Mouse (Mus musculus) embryonic facial prominence, embryonic 11.5 days (tissue): ENCODE measurements around the gene Sorl1. TPM values are rescaled to one million over a fixed set of nuclear protein-coding genes. Genes with fewer than 3 reads are reported as not detected.

Experiments
- ATAC-seq: fragments of 200-750 bp; cut with Nextera tagmentation; replicated peaks from 2 replicates; pipeline ENCODE4 v1.8.0; 2017; ENCODE audit warnings: low read depth; ENCODE audit not compliant: insufficient number of reproducible peaks, low FRiP score, low TSS enrichment
- DNase-seq: peaks from one replicate; pipeline ENCODE4 v3.0.0-alpha.2; 2015; ENCODE audit warnings: low spot score
- H3K27ac ChIP-seq: fragments of 300-500 bp; sonication (generic); replicated peaks from 2 replicates; pipeline ENCODE4 v1.5.1; 2014; ENCODE audit warnings: mild to moderate bottlenecking, low read depth, low read length, control low read depth
- H3K27me3 ChIP-seq: fragments of 300-500 bp; sonication (generic); 2 replicates; pipeline ENCODE4 v1.6.1; 2014; ENCODE audit warnings: mild to moderate bottlenecking, low read length, moderate library complexity, mixed read lengths; ENCODE audit not compliant: control insufficient read depth, insufficient read depth
- H3K36me3 ChIP-seq: fragments of 300-500 bp; sonication (generic); replicated peaks from 2 replicates; pipeline ENCODE4 v1.6.1; 2014; ENCODE audit warnings: low read depth, mild to moderate bottlenecking, low read length, moderate library complexity, mixed read lengths; ENCODE audit not compliant: control insufficient read depth, insufficient read depth
- H3K4me1 ChIP-seq: fragments of 300-500 bp; sonication (generic); 2 replicates; pipeline ENCODE4 v1.6.1; 2014; ENCODE audit warnings: low read length, mixed read lengths; ENCODE audit not compliant: control insufficient read depth, insufficient read depth
- H3K4me2 ChIP-seq: fragments of 300-500 bp; sonication (generic); 2 replicates; pipeline ENCODE4 v1.6.1; 2014; ENCODE audit warnings: low read depth, mild to moderate bottlenecking, control low read depth, low read length, moderate library complexity
- H3K4me3 ChIP-seq: fragments of 300-500 bp; sonication (generic); 2 replicates; pipeline ENCODE4 v1.5.1; 2014; ENCODE audit warnings: low read depth, low read length, control low read depth
- H3K9ac ChIP-seq: fragments of 300-500 bp; sonication (generic); replicated peaks from 2 replicates; pipeline ENCODE4 v1.6.1; 2014; ENCODE audit warnings: mild to moderate bottlenecking, control low read depth, low read length
- H3K9me3 ChIP-seq: fragments of 300-500 bp; sonication (generic); replicated peaks from 2 replicates; pipeline ENCODE4 v1.6.1; 2016; ENCODE audit warnings: mild to moderate bottlenecking, low read length, inconsistent platforms, mixed read lengths; ENCODE audit not compliant: control insufficient read depth
- WGBS: fragments of 180-500 bp; shearing (Covaris S2); extraction: QIAGEN DNeasy Blood & Tissue Kit; methylation state at CpG from one replicate; pipeline ENCODE4 v1.1.7; 2014; 5-methylcytosine and 5-hydroxymethylcytosine counted together
- polyA plus RNA-seq: library from polyadenylated mRNA; unstranded; fragments of >200 nt; fragmentation: Nextera tagmentation; extraction: Ambion mirVana; gene quantifications from 2 replicates; pipeline ENCODE4 v1.2.1, GENCODE M21; 2014

Gene Sorl1
- polyA plus RNA-seq, 1 experiment from 2014 or later: 5.8 TPM

DNA sequence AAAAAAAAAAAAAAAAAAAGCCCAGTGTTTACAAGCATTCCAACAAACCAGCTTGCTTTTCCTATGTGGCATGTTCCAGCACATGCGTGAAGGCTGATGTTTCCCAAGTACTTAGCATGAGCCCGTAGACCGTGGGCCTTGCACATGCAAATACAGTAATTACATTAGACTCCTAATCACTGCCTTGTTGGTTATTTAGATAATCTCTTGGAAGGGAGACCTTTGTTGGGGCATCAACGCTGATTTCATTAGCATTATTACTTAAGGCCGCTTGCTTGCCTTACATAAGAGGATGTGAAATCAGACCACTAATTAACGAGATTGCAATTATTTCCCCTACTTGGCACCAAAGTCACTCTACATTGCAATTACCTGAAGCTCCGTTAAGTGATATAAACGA lies 154.1 kb downstream of the Sorl1 start:
- Histone ChIP-seq H3K9me3 (no peaks in the 10 kb centered on the region), H3K4me2 (no peak overlapping the region), H3K9ac (no peak overlapping the region), H3K4me3 (no peak overlapping the region), H3K27me3 (no peaks in the 10 kb centered on the region), H3K27ac (no peak overlapping the region), H3K4me1 (no peaks in the 10 kb centered on the region), H3K36me3 (no peaks in the 10 kb centered on the region; the same call in 1 of the 2 replicates)
- ATAC-seq: no peak
- DNase-seq: no peak
- 89% methylated on average over 8 of the region's 8 CpGs for WGBS

DNA sequence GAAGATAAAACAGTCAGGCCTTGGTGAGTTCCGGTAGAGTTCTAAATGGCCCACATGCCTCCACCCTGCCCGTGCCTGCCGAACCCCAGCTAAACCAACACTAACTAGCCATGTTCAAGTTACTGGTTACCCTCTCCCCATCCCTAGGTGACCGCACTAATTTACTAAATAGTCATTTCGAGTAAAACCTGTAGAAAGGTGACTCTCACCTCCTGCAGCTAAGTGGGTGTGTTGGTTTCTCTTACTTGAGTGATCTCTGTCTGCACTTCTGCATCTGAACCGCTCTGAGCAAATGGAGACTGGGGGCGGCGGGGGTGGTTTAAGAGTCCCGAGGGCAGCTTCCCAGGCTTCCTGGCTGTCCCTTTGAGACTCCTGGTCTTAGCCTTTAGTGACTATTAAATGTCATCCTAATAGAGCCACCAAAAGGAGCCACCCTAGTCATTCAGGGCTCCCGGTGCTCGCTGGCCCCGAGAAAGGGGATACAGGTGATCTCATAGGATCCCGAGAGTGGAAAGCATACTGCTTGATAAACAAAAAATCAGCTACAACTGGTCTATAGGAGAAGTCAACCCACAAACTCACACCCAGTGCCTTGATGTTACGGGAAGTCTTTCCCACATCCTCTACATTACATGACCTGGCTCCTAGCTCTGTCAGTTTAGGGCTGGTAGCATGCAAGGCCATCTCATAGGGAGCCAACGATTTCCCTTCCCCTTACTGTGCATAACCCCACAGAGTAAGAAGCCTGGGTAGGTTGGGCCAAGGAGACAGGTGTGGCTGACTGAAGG lies 155.2 kb downstream of the Sorl1 start:
- no peak for DNase-seq
- WGBS: 94% methylated on average over 15 of the region's 15 CpGs
- Histone ChIP-seq H3K27ac (no peak overlapping the region), H3K9me3 (no peaks in the 10 kb centered on the region), H3K4me1 (no peaks in the 10 kb centered on the region), H3K4me2 (no peak overlapping the region), H3K36me3 (no peaks in the 10 kb centered on the region; the same call in 1 of the 2 replicates), H3K4me3 (no peak overlapping the region), H3K27me3 (no peaks in the 10 kb centered on the region), H3K9ac (no peak overlapping the region)
- no peak for ATAC-seq

DNA sequence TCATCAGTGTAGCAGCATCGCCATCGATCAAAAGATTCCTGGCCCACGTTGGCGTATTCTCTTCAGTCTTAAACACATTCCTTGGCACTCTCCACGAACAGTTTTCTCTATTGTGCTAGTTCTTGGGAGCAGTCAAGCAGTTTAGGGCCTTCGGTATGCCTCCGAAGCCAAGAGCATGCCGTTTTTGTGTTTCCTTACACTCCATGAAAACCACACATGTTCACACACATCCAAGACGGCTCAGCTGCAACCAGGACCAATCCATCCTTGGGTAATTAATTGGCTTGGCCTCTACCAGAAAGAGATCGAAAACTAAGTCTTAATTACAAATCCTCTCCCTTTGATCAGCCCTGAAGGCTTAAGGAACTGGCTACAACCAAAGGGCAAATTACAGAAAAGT lies 162.8 kb downstream of the Sorl1 start:
- Histone ChIP-seq H3K9me3 (no peaks in the 10 kb centered on the region), H3K27me3 (no peaks in the 10 kb centered on the region), H3K4me1 (no peaks in the 10 kb centered on the region), H3K4me2 (no peak overlapping the region), H3K36me3 (no peaks in the 10 kb centered on the region), H3K9ac (no peak overlapping the region), H3K27ac (no peak overlapping the region), H3K4me3 (no peak overlapping the region)
- 83% methylated on average over 10 of the region's 10 CpGs for WGBS
- DNase-seq (no peak), ATAC-seq (no peak)

DNA sequence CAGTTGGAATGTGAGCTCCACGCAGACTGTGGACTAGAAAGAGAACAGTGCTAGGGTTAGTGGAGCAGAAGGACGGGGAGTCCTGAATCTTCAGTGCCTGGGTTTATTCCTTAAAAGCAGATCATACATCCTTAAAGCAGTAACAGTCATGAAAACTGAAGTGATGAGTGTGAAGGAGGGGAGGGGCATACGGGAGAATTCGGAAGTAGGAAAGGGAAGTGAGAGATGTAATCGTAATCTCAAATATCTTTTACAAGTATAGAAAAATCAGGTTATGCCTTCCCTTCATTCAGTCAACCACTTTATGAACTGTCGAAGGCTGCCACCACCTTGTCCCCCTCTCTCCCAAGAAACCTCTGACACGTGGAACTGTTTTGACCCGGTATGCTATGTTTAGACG lies 165.8 kb downstream of the Sorl1 start:
- Histone ChIP-seq H3K27ac (no peak overlapping the region), H3K4me2 (no peak overlapping the region), H3K4me1 (no peaks in the 10 kb centered on the region), H3K9ac (no peak overlapping the region), H3K4me3 (no peak overlapping the region), H3K36me3 (no peaks in the 10 kb centered on the region), H3K9me3 (no peaks in the 10 kb centered on the region), H3K27me3 (no peaks in the 10 kb centered on the region)
- ATAC-seq (no peak), DNase-seq (no peak)
- WGBS: 93% methylated on average over 9 of the region's 9 CpGs

DNA sequence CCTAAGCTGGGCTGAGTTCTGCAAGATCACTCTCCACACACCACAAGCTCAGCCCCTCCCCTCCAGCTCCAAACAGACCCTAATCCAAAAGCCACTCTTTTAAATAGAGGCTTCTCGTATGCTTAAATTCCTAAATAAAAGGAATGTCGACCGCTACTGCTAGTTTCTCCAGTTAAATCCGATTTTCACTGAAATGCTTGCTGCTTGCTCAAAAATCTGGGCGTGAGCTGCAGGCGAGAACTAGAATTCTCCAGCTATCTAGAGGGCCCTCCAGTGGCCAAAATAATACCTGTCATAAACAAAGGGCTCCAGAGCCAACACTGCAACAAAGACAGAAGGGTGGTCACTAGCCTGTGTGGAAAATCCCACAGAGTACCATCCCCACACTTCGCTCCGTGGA lies 170.6 kb downstream of the Sorl1 start:
- peaks cover 21% of the 10 kb centered on the region for H3K4me1 ChIP-seq

DNA sequence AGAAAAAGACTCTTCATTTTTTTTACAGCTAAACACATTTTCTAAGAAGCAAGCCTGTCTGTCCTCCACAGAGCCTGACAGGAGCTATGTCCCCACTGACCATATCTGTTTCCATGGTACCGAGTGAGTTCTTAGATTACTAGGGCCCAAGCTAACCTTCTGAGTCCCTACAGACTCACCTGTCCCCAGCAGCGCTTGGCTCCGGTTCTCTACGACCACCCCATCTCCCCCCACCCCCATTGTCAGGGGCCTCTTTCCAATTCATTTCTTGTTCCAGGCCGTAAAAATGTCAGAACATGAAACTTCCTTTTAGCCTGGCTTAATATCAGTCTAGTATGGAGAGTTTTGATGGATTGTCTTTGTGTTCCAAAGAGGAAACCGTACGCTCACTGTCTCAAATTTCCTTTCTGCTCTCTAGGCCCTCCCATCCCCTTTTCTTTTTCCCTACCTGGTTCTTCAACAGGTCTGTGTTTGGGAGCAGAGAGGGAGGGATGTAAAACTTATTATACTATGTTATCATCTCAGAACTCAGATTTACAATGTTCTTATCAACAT lies 171.4 kb downstream of the Sorl1 start:
- peak overlapping the region; percentile 98; the same call in 1 of the 2 replicates for H3K27ac ChIP-seq
- no peak overlapping the region for H3K4me2 ChIP-seq
- DNase-seq (no peak), ATAC-seq (no peak)
- H3K4me1 ChIP-seq: peaks cover 21% of the 10 kb centered on the region
- WGBS: 43% methylated on average over 7 of the region's 7 CpGs
- H3K36me3 ChIP-seq: no peaks in the 10 kb centered on the region
- H3K9me3 ChIP-seq: no peaks in the 10 kb centered on the region
- peak overlapping the region; percentile 81; the same call in 1 of the 2 replicates for H3K9ac ChIP-seq
- no peaks in the 10 kb centered on the region for H3K27me3 ChIP-seq
- H3K4me3 ChIP-seq: no peak overlapping the region

More for the DNA sequence above, 170.6 kb downstream of the Sorl1 start:
- DNase-seq (peak; percentile 91), ATAC-seq (no peak)
- no peak overlapping the region for H3K4me3 ChIP-seq
- H3K27me3 ChIP-seq: no peaks in the 10 kb centered on the region
- H3K9me3 ChIP-seq: no peaks in the 10 kb centered on the region
- H3K27ac ChIP-seq: peak overlapping the region; percentile 98
- H3K36me3 ChIP-seq: no peaks in the 10 kb centered on the region
- 6% methylated on average over 8 of the region's 8 CpGs for WGBS
- H3K4me2 ChIP-seq: no peak overlapping the region
- peak overlapping the region; percentile 47 for H3K9ac ChIP-seq

DNA sequence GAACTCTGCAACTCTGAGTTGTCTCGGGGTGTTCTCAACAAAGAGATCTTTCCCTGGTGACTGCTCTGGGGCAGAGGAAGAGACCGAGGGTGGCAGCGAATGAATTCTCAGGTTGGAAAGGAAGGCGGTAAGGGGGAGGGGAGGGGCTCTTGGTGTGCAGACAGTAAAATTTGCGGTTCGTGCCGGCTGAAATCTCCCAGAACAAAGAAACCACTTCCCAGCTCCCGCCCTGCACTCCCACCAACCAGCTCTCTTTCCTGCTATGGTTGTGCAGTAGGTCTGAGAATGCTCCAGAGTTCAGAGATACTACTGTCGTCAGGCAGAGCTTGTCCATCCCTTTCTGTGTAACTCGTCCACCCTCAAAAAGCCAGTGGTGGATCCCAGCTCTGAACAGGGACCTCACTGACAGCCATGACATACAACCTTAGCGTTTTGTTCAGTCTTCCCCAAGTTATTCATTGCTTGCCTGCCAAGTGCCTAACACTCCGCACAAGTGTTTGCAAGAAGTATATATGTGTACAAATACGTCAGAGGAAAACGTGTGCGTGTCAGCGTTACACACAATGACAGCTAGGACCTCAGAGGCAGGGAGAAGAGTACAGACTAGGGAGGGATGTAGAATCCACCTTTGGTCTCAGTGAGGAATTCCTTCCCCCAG lies 172.5 kb downstream of the Sorl1 start:
- Histone ChIP-seq H3K36me3 (no peaks in the 10 kb centered on the region), H3K4me3 (peak overlapping the region; percentile 37), H3K27me3 (no peaks in the 10 kb centered on the region), H3K9ac (peak overlapping the region; percentile 81), H3K27ac (peak overlapping the region; percentile 98), H3K4me1 (peaks cover 21% of the 10 kb centered on the region), H3K9me3 (no peaks in the 10 kb centered on the region), H3K4me2 (peak overlapping the region; percentile 57)
- ATAC-seq (peak; percentile 37), DNase-seq (peak; percentile 89)
- WGBS: 20% methylated on average over 16 of the region's 16 CpGs

DNA sequence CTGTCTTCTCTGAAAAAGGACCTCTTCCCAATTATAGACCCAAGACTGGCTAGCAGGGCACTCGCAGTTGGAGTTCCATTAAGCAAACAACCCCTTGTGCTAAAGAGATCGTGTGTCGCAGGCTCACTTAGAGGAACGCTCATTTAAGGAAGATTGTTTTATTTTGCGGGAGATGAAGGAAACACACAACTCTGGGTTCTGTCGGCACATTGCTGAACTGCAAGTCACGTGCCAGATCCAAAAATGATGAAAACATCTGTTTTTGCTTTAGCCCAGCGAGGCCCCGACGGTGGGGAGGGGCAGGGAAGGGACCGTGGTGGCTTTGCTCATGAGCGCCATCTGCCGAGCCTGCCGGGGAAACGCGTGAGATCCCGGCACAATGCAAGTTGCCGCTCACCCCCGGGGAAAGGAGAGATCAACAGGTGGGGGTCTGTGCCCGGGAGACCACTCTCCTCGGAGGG lies 173.1 kb downstream of the Sorl1 start:
- H3K4me1 ChIP-seq: peaks cover 21% of the 10 kb centered on the region
- no peaks in the 10 kb centered on the region for H3K27me3 ChIP-seq
- DNase-seq: peak; percentile 96
- under 1% methylated on average over 21 of the region's 21 CpGs for whole genome bisulfite sequencing
- H3K4me2 ChIP-seq: peak overlapping the region; percentile 57
- peak overlapping the region; percentile 81 for H3K9ac ChIP-seq
- H3K4me3 ChIP-seq: peak overlapping the region; percentile 37
- H3K27ac ChIP-seq: peak overlapping the region; percentile 98
- no peaks in the 10 kb centered on the region for H3K9me3 ChIP-seq
- ATAC-seq: peak; percentile 54
- H3K36me3 ChIP-seq: no peaks in the 10 kb centered on the region
